In the genomic region with DNA sequence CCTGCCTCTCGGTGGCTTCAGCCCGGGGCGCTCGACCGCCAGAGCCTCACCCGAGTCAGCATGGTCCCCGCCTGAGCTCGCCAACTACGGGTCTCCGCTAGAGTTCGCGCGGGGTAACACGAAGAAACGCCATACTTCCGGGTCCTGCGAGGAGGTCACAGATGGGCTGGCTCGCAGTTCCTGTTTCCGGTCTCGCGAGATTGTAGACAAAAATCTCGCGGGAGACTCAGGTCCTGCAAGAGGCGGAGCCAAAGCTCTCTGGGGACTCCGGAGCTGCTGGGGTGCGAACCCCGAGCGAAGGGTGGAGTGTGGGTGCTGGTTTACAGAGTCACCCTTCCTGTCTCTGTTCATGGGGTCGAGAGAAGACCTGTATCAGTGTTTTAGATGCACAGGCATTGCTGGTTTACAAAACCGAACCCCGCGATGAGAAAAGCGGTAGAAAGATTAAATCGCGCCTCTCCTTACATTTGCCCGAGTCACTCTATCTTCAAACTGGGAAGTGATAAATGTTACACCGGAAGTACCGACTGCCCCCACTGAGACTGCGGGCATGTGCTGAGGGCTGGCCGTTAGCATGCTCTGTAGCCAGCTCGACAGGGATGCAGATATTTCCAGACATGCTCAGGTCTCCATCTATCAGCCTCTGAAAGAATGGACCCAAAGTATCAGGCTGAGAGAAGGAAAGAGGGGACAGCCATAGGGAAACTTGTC, we compare ENCODE assay signal across 1 mouse cellular context.
TF ChIP-seq lines count a peak whose summit lies in the region.

TSS of gene Nsun3 (minus strand) at position 198 of the 711 bp plus-strand sequence.

TF ChIP-seq in myocyte, 11 proteins besides CTCF, POLR2A, EP300 and RAD21 (continued from another document):
- TF ChIP-seq SRF (IDR thresholded peaks at IDR 0.05; ENCODE audit: control insufficient read depth, insufficient read length, low read depth): no peak
